Mouse (Mus musculus): ENCODE measurements at regions not wholly inside any gene's neighbourhood (a gene's known extent, or its start where the extent isn't known, plus 50 kb on each side); places are given as distances from the start of the nearest gene placed in this dataset.
A peak's percentile ranks its signal among the peaks of the same experiment; 100 is the strongest.

- no peak for DNase-seq (ENCODE audit: low spot score in 2 of 2)
These were observed 64.8 kb downstream of the Dll1 start for GRCm38 (mm10) chr17:15311822-15312221.

GRCm38 (mm10) chr17:15310465-15310864 lies 66.2 kb downstream of the Dll1 start:
- DNase-seq (ENCODE audit: low spot score in 2 of 2) = no peak

- no peak for DNase-seq (ENCODE audit: low spot score in 2 of 2)
These were observed 74.6 kb downstream of the Dll1 start for GRCm38 (mm10) chr17:15302110-15302509.

- DNase-seq (ENCODE audit: low spot score in 2 of 2) = no peak
These were observed 76.8 kb downstream of the Dll1 start for GRCm38 (mm10) chr17:15299743-15300371.

GRCm38 (mm10) chr17:15294165-15294585 lies 82.5 kb downstream of the Dll1 start:
- DNase-seq (ENCODE audit: low spot score in 2 of 2) = no peak

- no peak for DNase-seq (ENCODE audit: low spot score in 2 of 2)
These were observed 84.1 kb downstream of the Dll1 start for GRCm38 (mm10) chr17:15292490-15293070.

GRCm38 (mm10) chr17:15291626-15292025 lies 85.0 kb downstream of the Dll1 start:
- no peak for DNase-seq (ENCODE audit: low spot score in 2 of 2)

- DNase-seq (ENCODE audit: low spot score in 2 of 2) = no peak
These were observed 86.3 kb downstream of the Dll1 start for GRCm38 (mm10) chr17:15290326-15290725.

- DNase-seq (ENCODE audit: low spot score in 2 of 2) = no peak
These were observed 87.6 kb downstream of the Dll1 start for GRCm38 (mm10) chr17:15289062-15289461.

- no peak for DNase-seq (ENCODE audit: low spot score in 2 of 2)
These were observed 88.0 kb downstream of the Dll1 start for GRCm38 (mm10) chr17:15288640-15289039.

- DNase-seq (ENCODE audit: low spot score in 2 of 2) = no peak
These were observed 90.1 kb downstream of the Dll1 start for GRCm38 (mm10) chr17:15286596-15286995.

- DNase-seq (ENCODE audit: low spot score in 2 of 2) = peak in 1 of 2 experiments; percentile 27
These were observed 91.2 kb downstream of the Dll1 start for GRCm38 (mm10) chr17:15285399-15286043.

- DNase-seq (ENCODE audit: low spot score in 2 of 2) = no peak
These were observed 106.8 kb downstream of the Dll1 start for GRCm38 (mm10) chr17:15269905-15270304.

GRCm38 (mm10) chr17:15269056-15269612 lies 107.5 kb downstream of the Dll1 start:
- no peak for DNase-seq (ENCODE audit: low spot score in 2 of 2)

GRCm38 (mm10) chr17:15267721-15268120 lies 109.0 kb downstream of the Dll1 start:
- DNase-seq (ENCODE audit: low spot score in 2 of 2) = no peak

GRCm38 (mm10) chr17:15259427-15260101 lies 117.1 kb downstream of the Dll1 start:
- no peak for DNase-seq (ENCODE audit: low spot score in 2 of 2)

- DNase-seq (ENCODE audit: low spot score in 2 of 2) = no peak
These were observed 120.8 kb downstream of the Dll1 start for GRCm38 (mm10) chr17:15255874-15256273.

- no peak for DNase-seq (ENCODE audit: low spot score in 2 of 2)
These were observed 122.9 kb downstream of the Dll1 start for GRCm38 (mm10) chr17:15253785-15254184.

- no peak for DNase-seq (ENCODE audit: low spot score in 2 of 2)
These were observed 123.4 kb downstream of the Dll1 start for GRCm38 (mm10) chr17:15253271-15253670.

- no peak for DNase-seq (ENCODE audit: low spot score in 2 of 2)
These were observed 124.5 kb downstream of the Dll1 start for GRCm38 (mm10) chr17:15252187-15252586.

GRCm38 (mm10) chr17:15251641-15252040 lies 125.0 kb downstream of the Dll1 start:
- no peak for DNase-seq (ENCODE audit: low spot score in 2 of 2)

- DNase-seq (ENCODE audit: low spot score in 2 of 2) = no peak
These were observed 128.3 kb downstream of the Dll1 start for GRCm38 (mm10) chr17:15248417-15248791.
